Mouse (Mus musculus) cortical plate, adult 2 months (tissue): Measurements from ENCODE around the gene Ndfip2.

Experiments
- CTCF ChIP-seq: fragments of 200-500 bp; IDR thresholded peaks from 2 replicates; pipeline ENCODE4 v1.5.1; 2011; ENCODE audit warnings: mild to moderate bottlenecking, control low read depth, low read length; ENCODE audit not compliant: insufficient read depth; ENCODE audit errors: extremely low read depth
- POLR2A ChIP-seq: fragments of 200-500 bp; IDR thresholded peaks from 2 replicates; pipeline ENCODE4 v1.6.1; 2011; ENCODE audit warnings: mild to moderate bottlenecking, low read length, control low read depth; ENCODE audit not compliant: insufficient read depth; ENCODE audit errors: extremely low read depth

DNA sequence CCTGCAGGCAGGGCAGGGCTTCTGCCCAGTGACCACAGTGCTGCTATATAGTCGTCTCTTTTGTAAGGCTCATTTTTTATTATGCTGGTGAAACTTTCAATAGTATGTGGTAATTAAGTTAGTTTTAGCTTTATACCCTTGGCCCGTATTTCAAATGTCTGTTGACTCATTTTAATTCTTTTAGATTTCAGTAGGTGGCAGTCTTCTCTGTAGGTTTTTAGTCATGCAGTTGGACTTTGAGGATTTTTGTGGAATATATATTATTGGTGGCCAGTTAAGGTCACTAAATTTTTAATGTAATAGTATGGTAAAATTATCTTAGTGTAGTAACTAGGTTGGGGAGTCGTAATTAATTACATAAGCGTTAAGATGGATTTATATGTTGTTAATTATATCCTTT, 44.3 kb downstream of the Ndfip2 start:
- TF ChIP-seq CTCF (no peak), POLR2A (no peak)
